Mouse (Mus musculus): ENCODE measurements around the gene Hip1.

DNA sequence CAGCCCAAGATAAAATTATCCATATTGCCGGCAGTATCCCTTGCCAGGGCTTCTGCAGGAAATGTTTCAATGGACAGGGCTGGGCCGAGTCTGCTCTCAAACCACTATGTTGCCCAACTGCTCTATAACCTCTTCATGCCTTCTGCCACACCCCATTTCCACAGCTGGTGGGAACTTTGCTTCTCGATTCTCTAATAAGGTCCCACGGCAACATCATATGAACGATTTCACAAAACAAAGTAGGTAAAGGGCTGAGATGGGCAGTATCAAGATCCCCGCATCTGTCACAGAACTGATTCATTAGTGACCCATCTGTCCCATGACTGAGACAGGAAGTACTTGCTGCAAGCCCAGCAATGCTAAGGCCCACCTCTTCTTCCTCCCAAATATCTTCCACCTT lies 76.6 kb downstream of the Hip1 start:
- TF ChIP-seq MAFK (IDR thresholded peaks at IDR 0.05; ENCODE audit: insufficient read depth, low read depth, low read length): no peak
- no peak for TF ChIP-seq ZNF384 (IDR thresholded peaks at IDR 0.05; ENCODE audit: low read depth, low read length)
- no peak for TF ChIP-seq CHD2 (IDR thresholded peaks at IDR 0.05; ENCODE audit: low read depth, low read length)
